Mouse (Mus musculus): Measurements from ENCODE around the gene Tnik. TPM values are rescaled to one million over a fixed set of nuclear protein-coding genes. Genes with fewer than 3 reads are reported as not detected.

The Tnik gene
- polyA plus RNA-seq, 1 experiment from 2014 or later: 55.7 TPM

- Histone ChIP-seq H3K27ac (ENCODE audit: low read depth, low read length) (no peak overlapping the region), H3K9ac (ENCODE audit: low read length) (no peak overlapping the region), H3K4me2 (ENCODE audit: low read length) (no peak overlapping the region), H3K4me1 (ENCODE audit: control insufficient read depth, insufficient read depth, low read length) (peaks cover 12% of the 10 kb centered on the region), H3K36me3 (ENCODE audit: control insufficient read depth, insufficient read depth, low read length) (no peaks in the 10 kb centered on the region), H3K9me3 (replicated peaks; ENCODE audit: control insufficient read depth, low read length) (no peaks in the 10 kb centered on the region), H3K27me3 (replicated peaks; ENCODE audit: control insufficient read depth, insufficient read depth, low read length) (no peaks in the 10 kb centered on the region), H3K4me3 (ENCODE audit: low read depth, low read length) (no peak overlapping the region)
- DNase-seq (ENCODE audit: low spot score) (no peak), ATAC-seq (no peak)
- 83% methylated on average over 4 of the region's 4 CpGs for WGBS
Observed at GRCm38 (mm10) chr3:28228930-28229329, 34.1 kb upstream of the Tnik start.

- Histone ChIP-seq H3K27me3 (replicated peaks; ENCODE audit: control insufficient read depth, insufficient read depth, low read length) (no peaks in the 10 kb centered on the region), H3K9ac (ENCODE audit: low read length) (no peak overlapping the region), H3K4me3 (ENCODE audit: low read depth, low read length) (no peak overlapping the region), H3K9me3 (replicated peaks; ENCODE audit: control insufficient read depth, low read length) (no peaks in the 10 kb centered on the region), H3K36me3 (ENCODE audit: control insufficient read depth, insufficient read depth, low read length) (no peaks in the 10 kb centered on the region), H3K4me1 (ENCODE audit: control insufficient read depth, insufficient read depth, low read length) (peaks cover 8% of the 10 kb centered on the region), H3K4me2 (ENCODE audit: low read length) (no peak overlapping the region), H3K27ac (ENCODE audit: low read depth, low read length) (no peak overlapping the region)
- ATAC-seq (no peak), DNase-seq (ENCODE audit: low spot score) (no peak)
- WGBS: 91% methylated on average over 2 of the region's 2 CpGs
Observed at GRCm38 (mm10) chr3:28229503-28229902, 33.5 kb upstream of the Tnik start.

DNA sequence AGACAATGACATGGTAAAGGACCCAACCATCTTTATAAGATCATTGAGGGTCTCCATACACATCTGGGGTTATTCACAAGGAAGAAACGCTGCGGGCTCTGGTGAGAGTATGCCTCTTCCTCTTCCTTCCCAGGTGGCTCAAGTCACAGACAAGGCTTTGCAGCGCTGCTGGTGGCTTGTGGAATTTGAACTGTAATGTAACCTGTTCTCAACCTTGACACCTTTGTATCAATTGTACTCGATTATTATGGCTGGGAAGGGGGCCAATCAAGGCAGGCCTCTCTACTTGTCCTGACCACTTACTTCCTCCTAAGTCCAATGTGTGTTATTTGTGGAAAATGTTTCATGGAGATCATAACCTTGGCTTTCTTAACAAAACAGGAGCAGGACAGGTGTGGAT lies 30.1 kb upstream of the Tnik start:
- Histone ChIP-seq H3K9ac (ENCODE audit: low read length) (no peak overlapping the region), H3K4me1 (ENCODE audit: control insufficient read depth, insufficient read depth, low read length) (no peaks in the 10 kb centered on the region), H3K4me3 (ENCODE audit: low read depth, low read length) (no peak overlapping the region), H3K36me3 (ENCODE audit: control insufficient read depth, insufficient read depth, low read length) (no peaks in the 10 kb centered on the region), H3K4me2 (ENCODE audit: low read length) (no peak overlapping the region), H3K9me3 (replicated peaks; ENCODE audit: control insufficient read depth, low read length) (no peaks in the 10 kb centered on the region), H3K27me3 (replicated peaks; ENCODE audit: control insufficient read depth, insufficient read depth, low read length) (no peaks in the 10 kb centered on the region), H3K27ac (ENCODE audit: low read depth, low read length) (no peak overlapping the region)
- WGBS: 85% methylated on average over 4 of the region's 4 CpGs
- ATAC-seq (no peak), DNase-seq (ENCODE audit: low spot score) (no peak)

DNA sequence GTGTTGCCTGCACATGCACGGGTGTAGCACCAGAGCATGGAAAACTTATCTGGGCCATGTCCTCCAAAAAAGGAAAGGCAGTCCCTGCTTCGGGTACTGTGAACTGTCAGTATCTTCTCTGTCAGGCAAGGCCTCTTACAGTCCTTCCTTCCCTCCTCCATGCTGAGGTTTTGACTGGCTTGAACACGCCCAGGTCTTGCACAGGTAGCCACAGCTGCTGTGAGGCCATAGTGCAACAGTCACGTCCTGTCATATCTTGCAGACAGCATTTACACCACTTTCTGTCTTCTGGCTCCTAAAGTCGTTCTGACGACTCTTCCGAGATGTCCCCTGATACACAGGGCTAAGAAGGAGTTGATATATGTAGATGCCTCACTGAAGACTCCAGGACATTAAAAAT lies 28.8 kb upstream of the Tnik start:
- WGBS: 88% methylated on average over 7 of the region's 7 CpGs
- no peaks in the 10 kb centered on the region for H3K4me1 ChIP-seq (ENCODE audit: control insufficient read depth, insufficient read depth, low read length)
- no peaks in the 10 kb centered on the region for H3K9me3 ChIP-seq (replicated peaks; ENCODE audit: control insufficient read depth, low read length)

DNA sequence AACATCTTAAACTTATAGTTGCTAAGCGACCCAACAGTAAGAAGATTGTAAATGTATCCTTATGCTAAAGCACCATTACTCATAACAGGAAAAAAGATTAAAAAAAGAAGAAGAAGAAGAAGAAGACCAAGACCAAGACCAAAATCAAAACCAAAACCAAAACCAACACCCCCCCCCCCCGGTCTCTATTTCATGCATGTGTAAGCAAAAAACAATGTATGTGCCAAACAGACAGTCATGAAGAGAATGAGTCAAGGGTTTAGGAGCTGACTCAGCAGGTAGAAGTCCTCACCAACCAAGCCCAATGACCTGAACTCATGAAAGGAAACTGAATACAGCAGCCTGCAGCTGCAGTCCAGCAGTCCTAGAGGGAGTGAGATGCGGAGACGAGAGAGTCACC lies 26.3 kb upstream of the Tnik start:
- Histone ChIP-seq H3K9ac (ENCODE audit: low read length) (no peak overlapping the region), H3K4me3 (ENCODE audit: low read depth, low read length) (no peak overlapping the region), H3K27me3 (replicated peaks; ENCODE audit: control insufficient read depth, insufficient read depth, low read length) (no peaks in the 10 kb centered on the region), H3K4me2 (ENCODE audit: low read length) (no peak overlapping the region), H3K36me3 (ENCODE audit: control insufficient read depth, insufficient read depth, low read length) (no peaks in the 10 kb centered on the region), H3K4me1 (ENCODE audit: control insufficient read depth, insufficient read depth, low read length) (no peaks in the 10 kb centered on the region), H3K9me3 (replicated peaks; ENCODE audit: control insufficient read depth, low read length) (no peaks in the 10 kb centered on the region), H3K27ac (ENCODE audit: low read depth, low read length) (no peak overlapping the region)
- ATAC-seq (no peak), DNase-seq (ENCODE audit: low spot score) (no peak)
- 93% methylated on average over 4 of the region's 4 CpGs for WGBS

More for the DNA sequence above, 28.8 kb upstream of the Tnik start:
- H3K27me3 ChIP-seq (replicated peaks; ENCODE audit: control insufficient read depth, insufficient read depth, low read length): no peaks in the 10 kb centered on the region
- no peak overlapping the region for H3K4me3 ChIP-seq (ENCODE audit: low read depth, low read length)
- DNase-seq (ENCODE audit: low spot score) (no peak), ATAC-seq (no peak)
- no peak overlapping the region for H3K27ac ChIP-seq (ENCODE audit: low read depth, low read length)
- no peaks in the 10 kb centered on the region for H3K36me3 ChIP-seq (ENCODE audit: control insufficient read depth, insufficient read depth, low read length)
- no peak overlapping the region for H3K4me2 ChIP-seq (ENCODE audit: low read length)
- no peak overlapping the region for H3K9ac ChIP-seq (ENCODE audit: low read length)

DNA sequence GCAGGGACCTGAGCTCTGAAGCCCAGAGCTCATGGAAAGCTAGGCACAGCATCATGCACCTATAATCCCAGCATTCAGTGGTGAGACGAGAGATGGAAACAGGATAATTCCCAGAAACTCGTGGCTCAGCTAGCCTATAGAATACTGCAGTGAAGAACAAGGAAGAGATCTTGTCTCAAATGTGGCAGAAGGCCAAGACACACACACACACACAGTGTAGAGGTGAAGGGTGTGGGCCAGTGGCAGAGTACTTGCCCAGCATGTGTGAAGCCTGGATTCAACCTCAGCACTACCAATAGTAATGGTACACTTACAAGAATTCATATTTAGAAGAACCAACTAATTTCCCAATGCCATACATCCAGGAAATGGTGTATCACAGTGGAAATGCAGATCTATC lies 24.9 kb upstream of the Tnik start:
- Histone ChIP-seq H3K9me3 (replicated peaks; ENCODE audit: control insufficient read depth, low read length) (no peaks in the 10 kb centered on the region), H3K9ac (ENCODE audit: low read length) (no peak overlapping the region), H3K36me3 (ENCODE audit: control insufficient read depth, insufficient read depth, low read length) (no peaks in the 10 kb centered on the region), H3K27ac (ENCODE audit: low read depth, low read length) (no peak overlapping the region), H3K4me3 (ENCODE audit: low read depth, low read length) (no peak overlapping the region), H3K27me3 (replicated peaks; ENCODE audit: control insufficient read depth, insufficient read depth, low read length) (no peaks in the 10 kb centered on the region), H3K4me2 (ENCODE audit: low read length) (no peak overlapping the region), H3K4me1 (ENCODE audit: control insufficient read depth, insufficient read depth, low read length) (no peaks in the 10 kb centered on the region)
- WGBS: 75% methylated on average over 2 of the region's 2 CpGs
- no peak for ATAC-seq
- no peak for DNase-seq (ENCODE audit: low spot score)

DNA sequence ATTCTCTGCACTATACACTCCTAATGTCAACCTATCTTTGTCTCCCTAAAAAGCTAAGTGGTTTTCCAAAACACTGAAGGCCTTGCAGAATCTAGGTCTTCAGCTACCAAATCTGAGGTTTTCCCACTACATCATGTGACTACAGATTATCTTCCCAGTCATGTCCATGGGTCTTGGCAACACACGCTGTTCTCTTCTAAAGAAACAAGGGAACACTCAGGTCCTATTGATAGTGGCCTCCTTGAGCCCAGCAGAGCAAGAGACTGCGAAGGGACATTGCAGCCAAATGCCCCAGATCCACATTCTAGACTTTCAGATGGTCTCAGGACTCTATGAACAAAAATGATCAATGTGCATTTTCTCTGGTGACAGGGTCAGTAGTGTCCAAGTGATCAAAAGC lies 20.5 kb upstream of the Tnik start:
- Histone ChIP-seq H3K9me3 (replicated peaks; ENCODE audit: control insufficient read depth, low read length) (no peaks in the 10 kb centered on the region), H3K4me3 (ENCODE audit: low read depth, low read length) (no peak overlapping the region), H3K27me3 (replicated peaks; ENCODE audit: control insufficient read depth, insufficient read depth, low read length) (no peaks in the 10 kb centered on the region), H3K4me2 (ENCODE audit: low read length) (no peak overlapping the region), H3K27ac (ENCODE audit: low read depth, low read length) (no peak overlapping the region), H3K4me1 (ENCODE audit: control insufficient read depth, insufficient read depth, low read length) (no peaks in the 10 kb centered on the region), H3K9ac (ENCODE audit: low read length) (no peak overlapping the region), H3K36me3 (ENCODE audit: control insufficient read depth, insufficient read depth, low read length) (no peaks in the 10 kb centered on the region)
- ATAC-seq (no peak), DNase-seq (ENCODE audit: low spot score) (no peak)
- 81% methylated on average over 2 of the region's 2 CpGs for WGBS

DNA sequence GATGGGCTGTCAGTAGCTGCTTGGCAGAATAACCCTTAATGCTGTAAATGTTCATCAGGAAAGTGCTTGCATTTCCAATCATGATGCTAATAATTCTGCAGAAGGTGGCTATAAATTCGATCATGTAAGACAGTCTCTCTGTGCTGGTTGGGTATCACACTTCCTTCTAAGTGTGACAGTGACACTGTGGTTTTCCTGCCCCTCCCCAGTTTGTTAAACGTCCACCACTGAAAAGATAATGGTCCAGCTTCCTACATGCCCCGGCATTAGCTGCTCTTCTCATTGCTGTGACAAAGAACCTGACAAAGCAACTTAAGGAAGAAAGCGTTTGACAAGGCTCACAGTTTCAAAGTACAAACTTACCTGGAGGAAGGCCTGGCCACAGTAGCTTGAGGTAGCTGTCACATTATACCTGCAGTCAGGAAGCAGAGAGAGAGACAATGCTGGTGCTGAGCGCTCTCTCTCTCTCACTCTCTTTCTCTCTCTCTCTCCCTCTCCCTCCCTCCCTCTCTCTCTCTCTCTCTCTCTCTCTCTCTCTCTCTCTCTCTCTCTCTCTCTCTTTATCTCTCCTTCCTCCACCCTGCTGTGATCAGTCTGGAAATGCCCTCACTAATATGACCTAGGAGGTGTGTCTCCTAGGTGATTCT lies 18.6 kb upstream of the Tnik start:
- 87% methylated on average over 5 of the region's 5 CpGs for WGBS
- H3K4me1 ChIP-seq (ENCODE audit: control insufficient read depth, insufficient read depth, low read length): no peaks in the 10 kb centered on the region
- ATAC-seq: no peak

DNA sequence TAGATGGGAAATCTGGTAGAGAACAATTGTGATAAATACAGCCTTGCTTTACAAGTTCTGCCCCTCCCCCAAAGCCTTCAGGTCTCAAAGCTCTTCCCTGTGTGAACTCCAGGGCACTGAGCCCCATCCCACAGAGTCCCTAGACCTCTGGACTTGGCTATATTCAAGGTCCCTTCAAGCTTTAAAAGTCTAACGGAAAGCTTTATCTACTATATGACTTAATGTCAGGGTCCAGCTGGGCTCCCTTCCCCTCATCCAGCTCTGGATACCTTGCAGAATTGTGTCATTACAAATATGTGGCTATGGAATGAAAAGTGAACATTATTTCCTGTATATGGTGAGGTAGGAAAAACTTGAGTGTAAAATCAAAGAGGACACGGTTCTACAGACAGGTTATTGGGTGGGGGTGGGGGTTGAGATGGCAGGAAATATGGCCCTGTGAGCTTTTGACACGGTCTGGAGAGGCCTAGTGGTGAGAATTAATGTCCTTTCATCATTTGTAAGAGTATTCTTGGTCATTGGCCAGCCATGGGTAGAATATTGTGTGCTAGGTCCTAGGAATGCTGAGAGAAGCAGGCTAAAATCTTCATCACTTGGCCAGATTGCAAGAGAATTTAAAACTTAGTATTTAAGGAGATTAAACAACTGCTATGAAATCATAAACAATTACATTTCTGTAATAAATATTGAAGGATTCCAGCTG lies 14.6 kb upstream of the Tnik start:
- Histone ChIP-seq H3K9me3 (replicated peaks; ENCODE audit: control insufficient read depth, low read length) (no peaks in the 10 kb centered on the region), H3K4me2 (ENCODE audit: low read length) (no peak overlapping the region), H3K27me3 (replicated peaks; ENCODE audit: control insufficient read depth, insufficient read depth, low read length) (no peaks in the 10 kb centered on the region), H3K27ac (ENCODE audit: low read depth, low read length) (no peak overlapping the region), H3K36me3 (ENCODE audit: control insufficient read depth, insufficient read depth, low read length) (no peaks in the 10 kb centered on the region), H3K4me3 (ENCODE audit: low read depth, low read length) (no peak overlapping the region), H3K4me1 (ENCODE audit: control insufficient read depth, insufficient read depth, low read length) (no peaks in the 10 kb centered on the region), H3K9ac (ENCODE audit: low read length) (no peak overlapping the region)
- DNase-seq (ENCODE audit: low spot score): no peak
- 76% methylated on average over 3 of the region's 3 CpGs for WGBS
- ATAC-seq: no peak

More for the DNA sequence above, 18.6 kb upstream of the Tnik start:
- Histone ChIP-seq H3K27ac (ENCODE audit: low read depth, low read length) (no peak overlapping the region), H3K4me2 (ENCODE audit: low read length) (no peak overlapping the region), H3K27me3 (replicated peaks; ENCODE audit: control insufficient read depth, insufficient read depth, low read length) (no peaks in the 10 kb centered on the region), H3K36me3 (ENCODE audit: control insufficient read depth, insufficient read depth, low read length) (no peaks in the 10 kb centered on the region), H3K4me3 (ENCODE audit: low read depth, low read length) (no peak overlapping the region), H3K9me3 (replicated peaks; ENCODE audit: control insufficient read depth, low read length) (no peaks in the 10 kb centered on the region), H3K9ac (ENCODE audit: low read length) (no peak overlapping the region)
- no peak for DNase-seq (ENCODE audit: low spot score)
